Mouse (Mus musculus): ENCODE results near the gene Msto1. TPM values are rescaled to one million over a fixed set of nuclear protein-coding genes. Genes with fewer than 3 reads are reported as not detected.

Gene Msto1
- polyA plus RNA-seq, 1 experiment from 2014 or later = 37.6 TPM

- whole genome bisulfite sequencing = 89% methylated on average over 10 of the region's 10 CpGs
Measured at GRCm38 (mm10) chr3:88942316-88942880, 28.6 kb upstream of the Msto1 start.

GRCm38 (mm10) chr3:88939749-88940148 is 25.9 kb upstream of the Msto1 start:
- Histone ChIP-seq H3K27ac (ENCODE audit: low read length) (no peak overlapping the region), H3K9ac (ENCODE audit: low read length) (no peak overlapping the region), H3K4me1 (ENCODE audit: control insufficient read depth, insufficient read depth, low read length) (no peaks in the 10 kb centered on the region), H3K4me3 (replicated peaks; ENCODE audit: low read length) (no peak overlapping the region), H3K36me3 (ENCODE audit: control insufficient read depth, insufficient read depth, low read length) (peaks cover 11% of the 10 kb centered on the region; the same call in 1 of the 2 replicates), H3K4me2 (ENCODE audit: low read depth, low read length) (no peak overlapping the region), H3K27me3 (ENCODE audit: control insufficient read depth, insufficient read depth, low read length) (no peaks in the 10 kb centered on the region), H3K9me3 (replicated peaks; ENCODE audit: control insufficient read depth, low read length) (no peaks in the 10 kb centered on the region)
- ATAC-seq (ENCODE audit: insufficient read depth, low FRiP score) = no peak
- 70% methylated on average over 3 of the region's 3 CpGs for WGBS

More at GRCm38 (mm10) chr3:88942316-88942880, 28.6 kb upstream of the Msto1 start:
- Histone ChIP-seq H3K9ac (ENCODE audit: low read length) (no peak overlapping the region), H3K27me3 (ENCODE audit: control insufficient read depth, insufficient read depth, low read length) (no peaks in the 10 kb centered on the region), H3K4me1 (ENCODE audit: control insufficient read depth, insufficient read depth, low read length) (0 out of 2 replicates have a peak, but pooled peaks cover under 1% of the 10 kb centered on the region), H3K36me3 (ENCODE audit: control insufficient read depth, insufficient read depth, low read length) (peaks cover 11% of the 10 kb centered on the region; the same call in 1 of the 2 replicates), H3K4me2 (ENCODE audit: low read depth, low read length) (no peak overlapping the region), H3K9me3 (replicated peaks; ENCODE audit: control insufficient read depth, low read length) (no peaks in the 10 kb centered on the region), H3K27ac (ENCODE audit: low read length) (no peak overlapping the region), H3K4me3 (replicated peaks; ENCODE audit: low read length) (no peak overlapping the region)
- no peak for ATAC-seq (ENCODE audit: insufficient read depth, low FRiP score)

- Histone ChIP-seq H3K4me2 (ENCODE audit: low read depth, low read length) (no peak overlapping the region), H3K36me3 (ENCODE audit: control insufficient read depth, insufficient read depth, low read length) (peaks cover 11% of the 10 kb centered on the region; the same call in 1 of the 2 replicates), H3K27me3 (ENCODE audit: control insufficient read depth, insufficient read depth, low read length) (no peaks in the 10 kb centered on the region), H3K9me3 (replicated peaks; ENCODE audit: control insufficient read depth, low read length) (no peaks in the 10 kb centered on the region), H3K27ac (ENCODE audit: low read length) (no peak overlapping the region), H3K4me3 (replicated peaks; ENCODE audit: low read length) (no peak overlapping the region), H3K4me1 (ENCODE audit: control insufficient read depth, insufficient read depth, low read length) (no peaks in the 10 kb centered on the region), H3K9ac (ENCODE audit: low read length) (no peak overlapping the region)
- WGBS = 94% methylated on average over 10 of the region's 10 CpGs
- ATAC-seq (ENCODE audit: insufficient read depth, low FRiP score) = no peak
Measured at GRCm38 (mm10) chr3:88939071-88939470, 25.3 kb upstream of the Msto1 start.

GRCm38 (mm10) chr3:88929501-88929900 is 15.7 kb upstream of the Msto1 start:
- Histone ChIP-seq H3K9me3 (replicated peaks; ENCODE audit: control insufficient read depth, low read length) (no peaks in the 10 kb centered on the region), H3K36me3 (ENCODE audit: control insufficient read depth, insufficient read depth, low read length) (peaks cover 29% of the 10 kb centered on the region), H3K27ac (ENCODE audit: low read length) (no peak overlapping the region), H3K4me1 (ENCODE audit: control insufficient read depth, insufficient read depth, low read length) (no peaks in the 10 kb centered on the region), H3K27me3 (ENCODE audit: control insufficient read depth, insufficient read depth, low read length) (no peaks in the 10 kb centered on the region), H3K4me3 (replicated peaks; ENCODE audit: low read length) (no peak overlapping the region), H3K9ac (ENCODE audit: low read length) (no peak overlapping the region), H3K4me2 (ENCODE audit: low read depth, low read length) (no peak overlapping the region)
- WGBS = 76% methylated on average over 3 of the region's 3 CpGs
- no peak for ATAC-seq (ENCODE audit: insufficient read depth, low FRiP score)

- 88% methylated on average over 2 of the region's 2 CpGs for WGBS
- Histone ChIP-seq H3K27me3 (ENCODE audit: control insufficient read depth, insufficient read depth, low read length) (no peaks in the 10 kb centered on the region), H3K27ac (ENCODE audit: low read length) (no peak overlapping the region), H3K4me3 (replicated peaks; ENCODE audit: low read length) (no peak overlapping the region), H3K36me3 (ENCODE audit: control insufficient read depth, insufficient read depth, low read length) (peaks cover 37% of the 10 kb centered on the region), H3K9me3 (replicated peaks; ENCODE audit: control insufficient read depth, low read length) (no peaks in the 10 kb centered on the region), H3K9ac (ENCODE audit: low read length) (no peak overlapping the region), H3K4me1 (ENCODE audit: control insufficient read depth, insufficient read depth, low read length) (no peaks in the 10 kb centered on the region), H3K4me2 (ENCODE audit: low read depth, low read length) (no peak overlapping the region)
- no peak for ATAC-seq (ENCODE audit: insufficient read depth, low FRiP score)
Measured at GRCm38 (mm10) chr3:88925651-88926050, 11.9 kb upstream of the Msto1 start.

GRCm38 (mm10) chr3:88923989-88924591 is 10.3 kb upstream of the Msto1 start:
- WGBS = 85% methylated on average over 8 of the region's 8 CpGs
- H3K36me3 ChIP-seq (ENCODE audit: control insufficient read depth, insufficient read depth, low read length) = peaks cover 34% of the 10 kb centered on the region
- no peak overlapping the region for H3K9ac ChIP-seq (ENCODE audit: low read length)
- ATAC-seq (ENCODE audit: insufficient read depth, low FRiP score) = no peak
- H3K4me2 ChIP-seq (ENCODE audit: low read depth, low read length) = no peak overlapping the region
- no peaks in the 10 kb centered on the region for H3K27me3 ChIP-seq (ENCODE audit: control insufficient read depth, insufficient read depth, low read length)
- H3K4me3 ChIP-seq (replicated peaks; ENCODE audit: low read length) = no peak overlapping the region
- no peak overlapping the region for H3K27ac ChIP-seq (ENCODE audit: low read length)
- H3K4me1 ChIP-seq (ENCODE audit: control insufficient read depth, insufficient read depth, low read length) = no peaks in the 10 kb centered on the region
- H3K9me3 ChIP-seq (replicated peaks; ENCODE audit: control insufficient read depth, low read length) = no peaks in the 10 kb centered on the region

- H3K27me3 ChIP-seq (ENCODE audit: control insufficient read depth, insufficient read depth, low read length) = no peaks in the 10 kb centered on the region
- H3K27ac ChIP-seq (ENCODE audit: low read length) = no peak overlapping the region
- H3K4me3 ChIP-seq (replicated peaks; ENCODE audit: low read length) = no peak overlapping the region
- H3K4me1 ChIP-seq (ENCODE audit: control insufficient read depth, insufficient read depth, low read length) = no peaks in the 10 kb centered on the region
- no peak overlapping the region for H3K4me2 ChIP-seq (ENCODE audit: low read depth, low read length)
- ATAC-seq (ENCODE audit: insufficient read depth, low FRiP score) = no peak
- no peaks in the 10 kb centered on the region for H3K9me3 ChIP-seq (replicated peaks; ENCODE audit: control insufficient read depth, low read length)
- H3K36me3 ChIP-seq (ENCODE audit: control insufficient read depth, insufficient read depth, low read length) = peaks cover 15% of the 10 kb centered on the region; the same call in 1 of the 2 replicates
- H3K9ac ChIP-seq (ENCODE audit: low read length) = no peak overlapping the region
- WGBS = 93% methylated on average over 9 of the region's 9 CpGs
Measured at GRCm38 (mm10) chr3:88921411-88921810, 7.6 kb upstream of the Msto1 start.

GRCm38 (mm10) chr3:88918981-88919380 is 5.2 kb upstream of the Msto1 start:
- H3K4me2 ChIP-seq (ENCODE audit: low read depth, low read length) = no peak overlapping the region
- H3K4me1 ChIP-seq (ENCODE audit: control insufficient read depth, insufficient read depth, low read length) = peaks cover 4% of the 10 kb centered on the region
- no peak overlapping the region for H3K27ac ChIP-seq (ENCODE audit: low read length)
- no peaks in the 10 kb centered on the region for H3K27me3 ChIP-seq (ENCODE audit: control insufficient read depth, insufficient read depth, low read length)
- WGBS = 65% methylated on average over 13 of the region's 13 CpGs
- no peaks in the 10 kb centered on the region for H3K9me3 ChIP-seq (replicated peaks; ENCODE audit: control insufficient read depth, low read length)
- ATAC-seq (ENCODE audit: insufficient read depth, low FRiP score) = no peak
- H3K4me3 ChIP-seq (replicated peaks; ENCODE audit: low read length) = no peak overlapping the region
- H3K36me3 ChIP-seq (ENCODE audit: control insufficient read depth, insufficient read depth, low read length) = peaks cover 11% of the 10 kb centered on the region; the same call in 1 of the 2 replicates
- H3K9ac ChIP-seq (ENCODE audit: low read length) = no peak overlapping the region

- Histone ChIP-seq H3K9me3 (replicated peaks; ENCODE audit: control insufficient read depth, low read length) (no peaks in the 10 kb centered on the region), H3K4me2 (ENCODE audit: low read depth, low read length) (peak overlapping the region; percentile 62), H3K9ac (ENCODE audit: low read length) (peak overlapping the region; percentile 81), H3K27ac (ENCODE audit: low read length) (peak overlapping the region; percentile 91), H3K27me3 (ENCODE audit: control insufficient read depth, insufficient read depth, low read length) (no peaks in the 10 kb centered on the region), H3K4me3 (replicated peaks; ENCODE audit: low read length) (peak overlapping the region; percentile 70), H3K4me1 (ENCODE audit: control insufficient read depth, insufficient read depth, low read length) (peaks cover 4% of the 10 kb centered on the region), H3K36me3 (ENCODE audit: control insufficient read depth, insufficient read depth, low read length) (0 out of 2 replicates have a peak, but pooled peaks cover 11% of the 10 kb centered on the region)
- ATAC-seq (ENCODE audit: insufficient read depth, low FRiP score) = no peak
- WGBS = 27% methylated on average over 8 of the region's 8 CpGs
Measured at GRCm38 (mm10) chr3:88914384-88914810, 598 bp upstream of the Msto1 start.

Measured in stomach, embryonic 16.5 days (tissue).